ENCODE assay signal across 20 mouse cellular contexts in genomic region chr17:84645894-84646293, GRCm38 (mm10). TPM values are rescaled to one million over a fixed set of nuclear protein-coding genes. Genes with fewer than 3 reads are reported as not detected.
DNase-seq lines count a peak whose midpoint lies in the region; ATAC-seq and TF ChIP-seq lines count a peak whose summit lies in the region.
"Had no signal": no experiment of that assay in that cellular context is flagged by ENCODE, and none has a peak within 500 bp of the region (broad histone marks: within the 10 kb centered on the region; RNA-seq: fewer than 3 reads in every experiment).

No protein-coding gene starts in this region.

- ATAC-seq in forebrain, embryonic 11.5 days (replicated peaks; ENCODE audit: low FRiP score) = peak; percentile 69
- no peak for ATAC-seq in forebrain, embryonic 15.5 days (replicated peaks)
- no peak for ATAC-seq in hindbrain, embryonic 11.5 days (ENCODE audit: low FRiP score)
- ATAC-seq in megakaryocyte, adult 5-6 weeks (ENCODE audit: poor library complexity, severe bottlenecking) = no peak; the same call in 1 of the 2 replicates
- ATAC-seq: hindbrain, postnatal 0 days had no signal

- no peak overlapping the region for H3K27ac ChIP-seq in forebrain, embryonic 11.5 days (ENCODE audit: low read depth, low read length)
- H3K27ac ChIP-seq in forebrain, embryonic 15.5 days (replicated peaks) = no peak overlapping the region
- no peak overlapping the region for H3K27ac ChIP-seq in hindbrain, embryonic 10.5 days
- H3K27ac ChIP-seq in hindbrain, embryonic 11.5 days (ENCODE audit: low read depth, low read length) = no peak overlapping the region
- H3K27ac ChIP-seq in MEL (ENCODE audit: control insufficient read depth, low read depth, low read length) = peak overlapping the region; percentile 37
- H3K27ac ChIP-seq: heart, embryonic 13.5 days; hindbrain, embryonic 13.5 days; hindbrain, postnatal 0 days had no signal

- no peak overlapping the region for H3K4me2 ChIP-seq in forebrain, embryonic 11.5 days (ENCODE audit: low read depth, low read length, severe bottlenecking)
- H3K4me2 ChIP-seq in forebrain, embryonic 15.5 days (replicated peaks) = no peak overlapping the region
- H3K4me2 ChIP-seq in hindbrain, embryonic 11.5 days (replicated peaks; ENCODE audit: low read depth, low read length) = no peak overlapping the region
- H3K4me2 ChIP-seq: heart, embryonic 13.5 days; hindbrain, embryonic 13.5 days had no signal

- peak; percentile 75 for DNase-seq in forebrain, embryonic 11.5 days (ENCODE audit: low spot score)
- peak; percentile 47 for DNase-seq in hindbrain, embryonic 10.5 days (ENCODE audit: low spot score)
- DNase-seq in hindbrain, embryonic 11.5 days (ENCODE audit: low spot score) = no peak
- no peak for DNase-seq in MEL (ENCODE audit: low read depth, low spot score)
- peak; percentile 38 for DNase-seq in brain, embryonic 14.5 days (ENCODE audit: low read depth)
- DNase-seq: adrenal gland, adult 8-10 months; cerebellum, adult 11-12 months; cerebellum, adult 9-10 months; cerebellum, postnatal 36 days; gastrocnemius, postnatal 14 days; heart, postnatal 36 days; kidney, adult 11 months had no signal

- H3K4me1 ChIP-seq in forebrain, embryonic 11.5 days (replicated peaks; ENCODE audit: control insufficient read depth, insufficient read depth, low read length) = peaks cover 9% of the 10 kb centered on the region
- H3K4me1 ChIP-seq in forebrain, embryonic 15.5 days = no peaks in the 10 kb centered on the region
- peaks cover 33% of the 10 kb centered on the region for H3K4me1 ChIP-seq in hindbrain, embryonic 10.5 days (replicated peaks)
- H3K4me1 ChIP-seq in hindbrain, embryonic 11.5 days (replicated peaks; ENCODE audit: control insufficient read depth, insufficient read depth, low read length) = 0 out of 2 replicates have a peak, but pooled peaks cover 2% of the 10 kb centered on the region
- peaks cover 13% of the 10 kb centered on the region in 2 experiments for H3K4me1 ChIP-seq in MEL (ENCODE audit: control insufficient read depth in 1 of 2, insufficient read depth in 2 of 2, low read length in 2 of 2)
- H3K4me1 ChIP-seq: hindbrain, embryonic 13.5 days had no signal

- H3K79me2 ChIP-seq in MEL (ENCODE audit: control insufficient read depth, insufficient read depth, low read length, poor library complexity) = no peaks in the 10 kb centered on the region

- no peak for TF ChIP-seq POLR2A in MEL (IDR thresholded peaks at IDR 0.05; ENCODE audit: control insufficient read depth in 1 of 2, insufficient read depth in 1 of 2, low read depth in 1 of 2, low read length in 2 of 2, poor library complexity in 1 of 2)
- TF ChIP-seq POLR2A in brain, embryonic 14.5 days (IDR thresholded peaks at IDR 0.05; ENCODE audit: borderline replicate concordance, extremely low read depth, insufficient read depth, insufficient read length, poor library complexity, severe bottlenecking) = no peak

- no peak overlapping the region for H3K9ac ChIP-seq in forebrain, embryonic 11.5 days (ENCODE audit: low read length)
- H3K9ac ChIP-seq in forebrain, embryonic 15.5 days (replicated peaks) = no peak overlapping the region
- no peak overlapping the region for H3K9ac ChIP-seq in hindbrain, embryonic 11.5 days (ENCODE audit: low read depth, low read length)
- no peak overlapping the region for H3K9ac ChIP-seq in MEL (ENCODE audit: control insufficient read depth, low read depth, low read length, poor library complexity, severe bottlenecking)
- H3K9ac ChIP-seq: heart, embryonic 13.5 days had no signal

- no peak for TF ChIP-seq CTCF in MEL (IDR thresholded peaks at IDR 0.05 in 2 of 3, conservative IDR thresholded peaks at IDR 0.05 in 1 of 3; ENCODE audit: control insufficient read depth in 1 of 3, insufficient read depth in 1 of 3, low read depth in 2 of 3, low read length in 3 of 3, poor library complexity in 1 of 3, severe bottlenecking in 1 of 3)
- no peak for TF ChIP-seq CTCF in brain, embryonic 14.5 days (IDR thresholded peaks at IDR 0.05; ENCODE audit: borderline replicate concordance, extremely low read depth, insufficient read depth, insufficient read length)

- no peaks in the 10 kb centered on the region for H3K9me3 ChIP-seq in forebrain, embryonic 11.5 days (ENCODE audit: control insufficient read depth, low read length)
- no peaks in the 10 kb centered on the region for H3K9me3 ChIP-seq in forebrain, embryonic 15.5 days
- no peaks in the 10 kb centered on the region for H3K9me3 ChIP-seq in hindbrain, embryonic 10.5 days
- no peaks in the 10 kb centered on the region for H3K9me3 ChIP-seq in hindbrain, embryonic 11.5 days (ENCODE audit: control insufficient read depth, low read length)
- no peaks in the 10 kb centered on the region for H3K9me3 ChIP-seq in MEL (replicated peaks; ENCODE audit: insufficient read depth, low read length)
- H3K9me3 ChIP-seq: heart, embryonic 13.5 days; hindbrain, embryonic 13.5 days had no signal

- no peak overlapping the region for H3K4me3 ChIP-seq in forebrain, embryonic 11.5 days (ENCODE audit: low read depth, low read length)
- H3K4me3 ChIP-seq in forebrain, embryonic 15.5 days = no peak overlapping the region
- H3K4me3 ChIP-seq in hindbrain, embryonic 10.5 days = no peak overlapping the region
- H3K4me3 ChIP-seq in hindbrain, embryonic 11.5 days (ENCODE audit: low read depth, low read length) = no peak overlapping the region
- H3K4me3 ChIP-seq in MEL (ENCODE audit: control insufficient read depth in 1 of 2, insufficient read depth in 1 of 2, low read depth in 2 of 2, low read length in 2 of 2) = no peak overlapping the region
- H3K4me3 ChIP-seq: heart, embryonic 13.5 days; hindbrain, embryonic 13.5 days had no signal

- H3K27me3 ChIP-seq in forebrain, embryonic 11.5 days (ENCODE audit: control insufficient read depth, insufficient read depth, low read length) = no peaks in the 10 kb centered on the region
- no peaks in the 10 kb centered on the region for H3K27me3 ChIP-seq in forebrain, embryonic 15.5 days
- no peaks in the 10 kb centered on the region for H3K27me3 ChIP-seq in hindbrain, embryonic 10.5 days (ENCODE audit: insufficient read depth, poor library complexity, severe bottlenecking)
- no peaks in the 10 kb centered on the region for H3K27me3 ChIP-seq in hindbrain, embryonic 11.5 days (ENCODE audit: control insufficient read depth, insufficient read depth, low read length)
- no peaks in the 10 kb centered on the region; a peak in 1 of 4 replicates for H3K27me3 ChIP-seq in MEL (ENCODE audit: control insufficient read depth in 1 of 2, insufficient read depth in 2 of 2, low read length in 2 of 2)
- H3K27me3 ChIP-seq: heart, embryonic 13.5 days; hindbrain, embryonic 13.5 days had no signal

- TF ChIP-seq EP300 in MEL (IDR thresholded peaks at IDR 0.05; ENCODE audit: low read depth in 1 of 2, low read length in 2 of 2) = no peak

- no peaks in the 10 kb centered on the region for H3K36me3 ChIP-seq in forebrain, embryonic 11.5 days (ENCODE audit: control insufficient read depth, insufficient read depth, low read length)
- no peaks in the 10 kb centered on the region for H3K36me3 ChIP-seq in forebrain, embryonic 15.5 days
- H3K36me3 ChIP-seq in hindbrain, embryonic 10.5 days = no peaks in the 10 kb centered on the region
- no peaks in the 10 kb centered on the region for H3K36me3 ChIP-seq in hindbrain, embryonic 11.5 days (ENCODE audit: control insufficient read depth, insufficient read depth, low read length)
- peaks cover 0 to 12% of the 10 kb centered on the region in 2 experiments; a peak in 2 of 4 replicates for H3K36me3 ChIP-seq in MEL (ENCODE audit: control insufficient read depth in 1 of 2, insufficient read depth in 2 of 2, low read length in 2 of 2)
- H3K36me3 ChIP-seq: heart, embryonic 13.5 days; hindbrain, embryonic 13.5 days had no signal

- 27% methylated on average over 3 of the region's 7 CpGs for WGBS in forebrain, embryonic 11.5 days
- WGBS in forebrain, embryonic 15.5 days = 20% methylated on average over 4 of the region's 7 CpGs
- WGBS in hindbrain, embryonic 10.5 days = 32% methylated on average over 4 of the region's 7 CpGs
- 28% methylated on average over 3 of the region's 7 CpGs for WGBS in hindbrain, embryonic 11.5 days

- TF ChIP-seq RAD21 in MEL (IDR thresholded peaks at IDR 0.05; ENCODE audit: low read depth, low read length) = no peak

RNA-seq across cellular contexts. Expression of gene Dync2li1, which starts 19.6 kb away (rescaled TPM):
- 35.0 and 41.8 TPM in 2 replicates for polyA plus RNA-seq in forebrain, embryonic 11.5 days (2014; fragmentation: Nextera tagmentation; extraction: Ambion mirVana)
- 33.4 and 36.1 TPM in 2 replicates for polyA plus RNA-seq in forebrain, embryonic 15.5 days (2015; fragmentation: Nextera tagmentation; extraction: Ambion mirVana)
- polyA plus RNA-seq in hindbrain, embryonic 10.5 days (2016; fragmentation: Nextera tagmentation; extraction: Ambion mirVana) = 29.4 and 30.0 TPM in 2 replicates
- polyA plus RNA-seq in hindbrain, embryonic 11.5 days (2014; fragmentation: Nextera tagmentation; extraction: Ambion mirVana) = 36.0 and 38.2 TPM in 2 replicates
- not detected in 2 replicates for total RNA-seq in MEL (2012; rRNA removed)
- under 1 TPM in 1 of 2 experiments, not detected in 1; 0.08 TPM for polyA plus RNA-seq in MEL (2012; ENCODE audit: insufficient read depth in 1 of 2, insufficient read length in 2 of 2, low read depth in 1 of 2, low replicate concordance in 2 of 2, missing spikeins in 1 of 2)
- polyA plus RNA-seq in brain, embryonic 14.5 days (2012; rRNA removed) = 18.0 and 23.0 TPM in 2 replicates
- 2.6 and 3.3 TPM in 2 replicates for total RNA-seq in megakaryocyte, adult 5-6 weeks (2015)
- total RNA-seq in megakaryocyte, adult 5-6 weeks (2017) = 0.88 and 1.1 TPM in 2 replicates

RNA-seq across cellular contexts. Expression of gene Abcg8, which starts 30.2 kb away (rescaled TPM):
- polyA plus RNA-seq in forebrain, embryonic 11.5 days (2014; fragmentation: Nextera tagmentation; extraction: Ambion mirVana) = 0.17 and 0.48 TPM in 2 replicates
- 0.20 and 0.22 TPM in 2 replicates for polyA plus RNA-seq in forebrain, embryonic 15.5 days (2015; fragmentation: Nextera tagmentation; extraction: Ambion mirVana)
- polyA plus RNA-seq in hindbrain, embryonic 10.5 days (2016; fragmentation: Nextera tagmentation; extraction: Ambion mirVana) = 0.10 and 0.15 TPM in 2 replicates
- 0.28 and 0.42 TPM in 2 replicates for polyA plus RNA-seq in hindbrain, embryonic 11.5 days (2014; fragmentation: Nextera tagmentation; extraction: Ambion mirVana)
- total RNA-seq in MEL (2012; rRNA removed) = not detected in 2 replicates
- not detected for polyA plus RNA-seq in MEL (2012; ENCODE audit: insufficient read depth in 1 of 2, insufficient read length in 2 of 2, low read depth in 1 of 2, low replicate concordance in 2 of 2, missing spikeins in 1 of 2)
- 0.50 and 0.55 TPM in 2 replicates for polyA plus RNA-seq in brain, embryonic 14.5 days (2012; rRNA removed)
- not detected in 2 replicates for total RNA-seq in megakaryocyte, adult 5-6 weeks (2015)
- not detected in 2 replicates for total RNA-seq in megakaryocyte, adult 5-6 weeks (2017)
- total RNA-seq: adrenal gland, adult 8-10 months; gastrocnemius, adult 18-20 months; gastrocnemius, postnatal 14 days; heart, postnatal 36 days; hindbrain, postnatal 0 days had no signal
- polyA plus RNA-seq: heart, embryonic 13.5 days; heart, postnatal 0 days; hindbrain, postnatal 0 days; intestine, embryonic 14.5 days had no signal

RNA-seq across cellular contexts. Expression of gene Abcg5, which starts 36.9 kb away (rescaled TPM):
- polyA plus RNA-seq in forebrain, embryonic 11.5 days (2014; fragmentation: Nextera tagmentation; extraction: Ambion mirVana) = 5.1 and 5.9 TPM in 2 replicates
- 2.0 and 3.1 TPM in 2 replicates for polyA plus RNA-seq in forebrain, embryonic 15.5 days (2015; fragmentation: Nextera tagmentation; extraction: Ambion mirVana)
- polyA plus RNA-seq in hindbrain, embryonic 10.5 days (2016; fragmentation: Nextera tagmentation; extraction: Ambion mirVana) = 2.6 and 3.2 TPM in 2 replicates
- 2.2 and 3.0 TPM in 2 replicates for polyA plus RNA-seq in hindbrain, embryonic 11.5 days (2014; fragmentation: Nextera tagmentation; extraction: Ambion mirVana)
- total RNA-seq in MEL (2012; rRNA removed) = not detected in 2 replicates
- not detected for polyA plus RNA-seq in MEL (2012; ENCODE audit: insufficient read depth in 1 of 2, insufficient read length in 2 of 2, low read depth in 1 of 2, low replicate concordance in 2 of 2, missing spikeins in 1 of 2)
- polyA plus RNA-seq in brain, embryonic 14.5 days (2012; rRNA removed) = 2.1 and 3.7 TPM in 2 replicates
- total RNA-seq in megakaryocyte, adult 5-6 weeks (2015) = not detected in 2 replicates
- 0.16 TPM in 1 of 2 replicates, not detected in the other for total RNA-seq in megakaryocyte, adult 5-6 weeks (2017)
- total RNA-seq: gastrocnemius, adult 18-20 months; gastrocnemius, postnatal 14 days; heart, postnatal 36 days had no signal
- polyA plus RNA-seq: heart, postnatal 0 days had no signal

Comparison
In these comparisons a context has a peak if more than half of its experiments do, and no peak if none do; other contexts are left out.
1. DNase-seq: peak in forebrain, embryonic 11.5 days (single experiment), hindbrain, embryonic 10.5 days (single experiment) and brain, embryonic 14.5 days (single experiment); none in hindbrain, embryonic 11.5 days (single experiment) and MEL (single experiment).
2. RNA of gene Dync2li1, which starts 19.6 kb away (polyA plus RNA-seq): 35.0 to 41.8 TPM in forebrain, embryonic 11.5 days, 33.4 to 36.1 TPM in forebrain, embryonic 15.5 days, 36.0 to 38.2 TPM in hindbrain, embryonic 11.5 days, 29.4 to 30.0 TPM in hindbrain, embryonic 10.5 days and 18.0 to 23.0 TPM in brain, embryonic 14.5 days; 0.08 TPM in MEL; every median in the first group is over 10 times any median in the second.